Mouse (Mus musculus) E14TG2a.4 (cell line): ENCODE data around the gene 4933407L21Rik.

Source experiments
- H3K27me3 ChIP-seq: 2 replicates; pipeline ENCODE4 v1.6.1; 2014; ENCODE audit warnings: low read length, control low read depth; ENCODE audit not compliant: insufficient read depth
- H3K36me3 ChIP-seq: 2 replicates; pipeline ENCODE4 v1.6.1; 2014; ENCODE audit warnings: low read length, control low read depth; ENCODE audit not compliant: insufficient read depth
- H3K4me1 ChIP-seq: replicated peaks from 2 replicates; pipeline ENCODE4 v1.6.1; 2014; ENCODE audit warnings: low read depth, low read length, control low read depth
- H3K4me3 ChIP-seq: replicated peaks from 2 replicates; pipeline ENCODE4 v1.5.1; 2014; ENCODE audit warnings: mild to moderate bottlenecking, low read length
- H3K9me3 ChIP-seq: 2 replicates; pipeline ENCODE4 v1.6.1; 2014; ENCODE audit warnings: low read length, control low read depth
- CTCF ChIP-seq: conservative IDR thresholded peaks from 2 replicates; pipeline ENCODE4 v1.5.1; 2014; ENCODE audit warnings: low read length
- NANOG ChIP-seq: IDR thresholded peaks from 2 replicates; pipeline ENCODE4 v1.6.1; 2014; ENCODE audit warnings: borderline replicate concordance, low read length, mixed read lengths
- POU5F1 ChIP-seq: IDR thresholded peaks from 2 replicates; pipeline ENCODE4 v1.6.1; 2014; ENCODE audit warnings: low read length, borderline replicate concordance

The 4933407L21Rik gene

DNA sequence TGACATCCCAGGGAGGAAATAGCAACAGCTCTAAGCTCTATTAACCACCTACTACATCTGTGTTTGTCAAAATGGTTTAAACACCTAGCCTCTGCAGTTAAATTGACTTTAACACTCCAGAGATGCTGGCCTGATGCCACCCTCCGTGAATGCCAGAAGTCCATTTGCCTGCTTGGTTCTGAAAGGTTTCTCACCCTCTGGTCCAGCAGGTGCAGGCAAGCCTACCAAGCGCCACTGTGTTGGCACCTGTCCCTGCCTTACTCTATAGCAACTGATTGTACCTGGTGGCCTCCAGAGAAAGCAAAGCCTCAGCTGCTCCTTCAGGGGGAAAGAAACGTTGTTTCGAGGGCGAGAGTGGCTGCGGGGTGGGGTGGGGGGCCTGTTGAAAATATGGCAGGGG, 8.0 kb downstream of the 4933407L21Rik start:
- peaks cover 21% of the 10 kb centered on the region for H3K9me3 ChIP-seq
- no peaks in the 10 kb centered on the region for H3K36me3 ChIP-seq
- peaks cover 13% of the 10 kb centered on the region for H3K4me1 ChIP-seq
- H3K4me3 ChIP-seq = no peak overlapping the region
- TF ChIP-seq POU5F1 (no peak), CTCF (no peak), NANOG (no peak)
- peaks cover 36% of the 10 kb centered on the region for H3K27me3 ChIP-seq

DNA sequence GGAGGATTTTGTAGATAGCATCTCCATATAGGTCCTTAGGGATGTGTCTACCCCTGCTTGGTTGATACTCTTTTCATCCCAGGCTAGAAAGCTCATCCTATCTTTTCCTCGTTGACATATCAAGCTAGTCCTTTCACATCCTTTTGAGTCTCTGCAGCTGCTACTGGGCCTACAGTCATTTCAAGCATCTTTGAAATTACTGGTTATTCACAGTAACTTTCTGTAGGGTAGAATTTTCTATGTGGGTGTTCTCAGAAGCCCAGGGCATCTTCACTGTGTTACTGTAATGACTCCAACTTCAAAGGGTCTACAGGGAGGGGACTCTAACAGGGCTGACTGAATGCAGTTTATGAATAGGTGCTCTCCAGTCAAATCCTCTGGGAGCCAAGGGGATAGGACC, 9.0 kb downstream of the 4933407L21Rik start:
- Histone ChIP-seq H3K9me3 (peaks cover 12% of the 10 kb centered on the region), H3K4me1 (peaks cover 13% of the 10 kb centered on the region)
- TF ChIP-seq NANOG = no peak
- no peak for TF ChIP-seq POU5F1
- no peak for TF ChIP-seq CTCF

DNA sequence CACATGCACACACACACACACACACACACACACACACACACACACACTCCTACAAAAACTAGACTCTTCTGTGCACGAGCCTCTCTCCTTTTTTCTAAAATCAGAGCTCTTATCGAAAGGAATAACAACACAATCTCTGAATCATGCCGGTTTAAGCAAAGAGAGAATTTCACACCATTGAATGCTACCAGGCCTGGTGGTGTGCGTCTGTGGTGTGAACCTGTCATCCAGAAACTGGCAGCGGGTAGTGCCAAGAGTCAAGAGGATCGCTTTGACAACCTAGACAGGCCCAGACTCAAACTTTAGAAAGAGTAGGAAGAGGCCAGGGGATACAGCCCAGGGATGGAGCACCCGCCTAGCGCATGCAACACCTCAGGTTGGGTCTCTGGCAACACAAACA, 14.0 kb downstream of the 4933407L21Rik start:
- TF ChIP-seq POU5F1 (no peak), NANOG (no peak), CTCF (no peak)
- Histone ChIP-seq H3K27me3 (peaks cover 38% of the 10 kb centered on the region), H3K9me3 (peaks cover 8% of the 10 kb centered on the region; the same call in 1 of the 2 replicates), H3K4me3 (no peak overlapping the region), H3K36me3 (no peaks in the 10 kb centered on the region), H3K4me1 (no peaks in the 10 kb centered on the region)

More for the DNA sequence above, 9.0 kb downstream of the 4933407L21Rik start:
- no peak overlapping the region for H3K4me3 ChIP-seq
- no peaks in the 10 kb centered on the region for H3K36me3 ChIP-seq
- H3K27me3 ChIP-seq = peaks cover 43% of the 10 kb centered on the region

DNA sequence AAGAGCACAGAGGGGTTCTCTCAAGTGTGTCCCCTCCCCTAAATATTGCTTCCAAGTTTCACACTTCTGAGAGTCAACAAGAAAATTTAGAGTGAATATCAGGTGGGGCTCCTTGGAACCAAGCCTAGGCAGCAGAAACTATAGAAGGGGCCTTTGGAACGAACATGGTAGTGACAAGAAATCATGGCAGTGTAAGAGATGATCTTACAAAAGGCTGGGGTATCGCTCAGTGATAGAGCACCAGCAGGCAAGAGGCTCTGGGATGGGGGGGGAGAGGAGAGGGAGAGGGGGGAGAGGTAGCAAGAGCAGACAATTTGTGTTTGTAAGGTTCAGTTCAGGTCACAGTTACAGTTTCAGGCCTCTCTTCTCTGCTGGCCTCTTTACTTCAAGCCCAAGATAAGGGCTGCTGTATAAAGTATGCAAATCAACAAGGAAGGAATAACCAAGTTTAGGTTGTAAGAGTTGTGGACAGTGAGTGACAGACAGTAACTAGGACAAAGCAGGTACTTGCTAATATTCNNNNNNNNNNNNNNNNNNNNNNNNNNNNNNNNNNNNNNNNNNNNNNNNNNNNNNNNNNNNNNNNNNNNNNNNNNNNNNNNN, 20.9 kb downstream of the 4933407L21Rik start:
- TF ChIP-seq CTCF = no peak
- no peak for TF ChIP-seq NANOG
- TF ChIP-seq POU5F1 = no peak
- Histone ChIP-seq H3K27me3 (no peaks in the 10 kb centered on the region), H3K36me3 (no peaks in the 10 kb centered on the region)

DNA sequence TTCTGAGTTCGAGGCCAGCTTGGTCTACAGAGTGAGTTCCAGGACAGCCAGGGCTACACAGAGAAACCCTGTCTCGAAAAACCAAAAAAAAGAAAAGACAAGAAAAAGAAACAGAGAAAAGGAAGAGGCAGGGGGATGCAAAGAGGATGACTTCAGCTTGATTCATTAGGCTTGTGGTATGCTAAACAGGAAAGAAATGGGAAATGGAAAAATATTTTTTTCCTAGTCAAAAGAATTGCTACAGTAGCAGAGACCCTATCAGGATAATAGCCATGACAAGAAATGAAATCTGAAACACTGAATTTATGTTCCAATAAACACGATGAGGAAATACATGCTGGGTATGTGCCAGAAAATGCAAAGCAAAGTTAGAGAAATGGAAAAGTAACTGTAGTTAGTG, 26.9 kb downstream of the 4933407L21Rik start:
- Histone ChIP-seq H3K36me3 (no peaks in the 10 kb centered on the region), H3K4me1 (no peaks in the 10 kb centered on the region; the same call in 1 of the 2 replicates), H3K27me3 (peaks cover 11% of the 10 kb centered on the region), H3K4me3 (no peak overlapping the region), H3K9me3 (no peaks in the 10 kb centered on the region)
- TF ChIP-seq NANOG = no peak
- TF ChIP-seq CTCF = no peak
- no peak for TF ChIP-seq POU5F1

More for the DNA sequence above, 20.9 kb downstream of the 4933407L21Rik start:
- Histone ChIP-seq H3K4me1 (no peaks in the 10 kb centered on the region), H3K9me3 (peaks cover 8% of the 10 kb centered on the region; the same call in 1 of the 2 replicates), H3K4me3 (no peak overlapping the region)

DNA sequence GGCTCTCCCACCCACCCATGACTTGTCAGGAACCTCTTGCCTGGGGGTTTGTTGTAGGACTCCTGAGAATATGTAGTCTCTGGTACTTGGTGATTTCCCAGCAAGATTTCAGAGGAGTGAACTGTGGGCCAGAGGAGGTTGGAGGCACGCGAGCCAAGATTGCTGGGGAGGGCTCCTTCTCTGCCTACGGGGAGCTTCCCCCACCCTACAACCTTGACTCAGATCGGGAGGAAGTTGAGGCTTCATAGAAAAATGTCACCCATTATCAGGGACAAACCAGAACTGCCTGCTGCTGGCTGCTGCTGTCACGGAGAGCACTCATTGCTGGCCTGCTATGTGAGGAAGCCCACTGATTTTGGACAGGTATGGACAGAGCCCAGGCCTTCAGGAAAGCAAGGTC, 29.0 kb downstream of the 4933407L21Rik start:
- Histone ChIP-seq H3K36me3 (no peaks in the 10 kb centered on the region), H3K4me1 (no peaks in the 10 kb centered on the region; the same call in 1 of the 2 replicates), H3K4me3 (0 out of 2 replicates have a peak overlapping the region, but pooled peaks have one; percentile 37), H3K9me3 (no peaks in the 10 kb centered on the region), H3K27me3 (peaks cover 11% of the 10 kb centered on the region)
- no peak for TF ChIP-seq POU5F1
- no peak for TF ChIP-seq NANOG
- TF ChIP-seq CTCF = no peak

DNA sequence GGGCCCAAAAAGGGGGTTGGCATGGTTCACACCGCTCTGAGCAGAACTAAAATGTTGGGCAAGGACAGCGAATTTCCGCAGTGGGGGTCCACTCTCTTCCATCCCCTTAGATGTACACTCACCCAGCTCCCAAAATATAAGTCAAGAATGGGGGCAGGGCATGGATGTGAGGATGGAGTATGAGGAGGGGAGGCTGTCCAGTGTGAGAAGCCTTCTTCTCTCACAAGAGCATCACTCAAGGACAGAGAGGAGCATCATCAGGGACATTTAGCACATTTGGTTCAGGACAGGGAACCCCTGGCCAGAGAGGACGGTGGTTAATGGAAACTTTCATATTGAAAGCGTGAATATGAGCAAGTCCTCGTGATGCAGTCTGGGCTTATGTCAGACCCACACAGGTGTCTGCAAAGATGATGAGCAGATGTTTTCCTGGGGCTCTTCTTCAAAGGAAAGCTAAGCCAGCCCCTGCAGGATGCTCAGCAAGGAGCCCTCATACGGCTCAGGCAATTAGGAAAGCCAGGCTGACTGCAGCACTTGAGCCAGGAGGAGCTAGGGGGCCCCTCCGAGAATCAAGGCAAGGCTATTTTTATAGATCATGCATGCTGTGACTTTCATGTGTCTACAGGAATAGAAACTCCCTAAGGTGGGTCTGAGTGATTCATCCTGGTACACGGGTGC, 29.8 kb downstream of the 4933407L21Rik start:
- H3K36me3 ChIP-seq = no peaks in the 10 kb centered on the region
- TF ChIP-seq NANOG (no peak), CTCF (no peak), POU5F1 (no peak)
- no peaks in the 10 kb centered on the region for H3K9me3 ChIP-seq
- H3K27me3 ChIP-seq = peaks cover 11% of the 10 kb centered on the region
- H3K4me1 ChIP-seq = no peaks in the 10 kb centered on the region; the same call in 1 of the 2 replicates
- H3K4me3 ChIP-seq = no peak overlapping the region

DNA sequence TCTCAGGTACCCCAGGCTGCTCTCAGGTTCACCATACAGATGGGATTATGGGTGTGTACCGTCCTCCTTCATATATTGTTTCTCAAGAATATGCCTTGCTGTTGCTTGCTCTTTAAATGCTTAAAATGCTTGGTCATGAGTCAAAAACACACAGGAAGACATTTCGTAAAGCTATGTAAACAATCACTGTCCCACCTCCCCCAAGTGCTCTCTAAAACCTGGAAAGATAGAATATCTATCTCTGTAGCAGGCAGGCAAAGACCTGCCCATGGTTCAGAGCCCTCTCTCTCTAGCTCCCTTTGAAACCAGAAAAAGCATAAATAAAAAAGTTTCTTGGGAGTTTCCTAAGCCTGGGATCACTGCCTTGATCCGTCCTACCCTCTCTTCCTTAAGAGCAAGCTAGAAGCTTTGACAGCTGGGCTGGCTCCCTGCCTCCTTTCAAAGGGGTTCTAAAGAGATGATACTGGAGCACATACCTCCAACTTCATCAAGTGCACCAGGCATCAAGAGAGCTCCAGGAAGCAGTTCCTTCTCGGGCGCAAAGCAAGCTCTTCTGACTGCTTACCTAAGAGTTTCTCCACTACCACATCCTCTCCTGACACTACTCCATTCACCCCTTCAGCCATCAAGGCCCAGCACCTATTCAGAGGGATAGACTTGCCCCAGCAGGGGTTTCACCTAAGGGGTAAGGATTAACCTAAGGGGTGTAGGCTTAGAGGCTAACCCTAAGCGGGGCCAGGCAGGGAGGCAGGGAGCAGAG, 31.0 kb downstream of the 4933407L21Rik start:
- H3K4me3 ChIP-seq = no peak overlapping the region
- TF ChIP-seq POU5F1 = no peak
- no peak for TF ChIP-seq CTCF
- no peak for TF ChIP-seq NANOG
- peaks cover 11% of the 10 kb centered on the region for H3K27me3 ChIP-seq
- H3K4me1 ChIP-seq = no peaks in the 10 kb centered on the region; the same call in 1 of the 2 replicates
- H3K36me3 ChIP-seq = no peaks in the 10 kb centered on the region
- H3K9me3 ChIP-seq = 0 out of 2 replicates have a peak, but pooled peaks cover 1% of the 10 kb centered on the region
